Mouse (Mus musculus): ENCODE results near the gene Fancc. TPM values are rescaled to one million over a fixed set of nuclear protein-coding genes. Genes with fewer than 3 reads are reported as not detected.

Fancc gene
- polyA plus RNA-seq, 1 experiment from 2014 or later: 18.1 TPM

DNA sequence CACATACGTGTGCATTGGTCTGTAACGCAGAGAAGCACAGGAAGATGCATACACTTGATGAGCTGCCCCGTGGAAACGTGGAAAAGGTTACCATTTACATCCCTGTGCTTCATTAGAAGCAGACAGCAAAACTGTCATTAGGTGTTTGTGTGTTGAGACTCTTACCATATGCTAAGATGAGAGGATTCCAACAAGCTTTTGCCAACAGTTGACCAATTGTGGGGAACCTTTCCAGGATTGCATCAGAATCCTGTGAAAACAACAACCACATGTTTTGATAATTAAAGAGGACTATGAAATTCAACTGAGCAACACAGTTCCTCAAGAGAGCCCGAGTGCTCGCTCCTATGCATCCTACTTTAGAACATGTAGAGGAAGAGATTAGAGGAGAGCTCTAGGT is 97.0 kb downstream of the Fancc start:
- Histone ChIP-seq H3K9me3 (ENCODE audit: control insufficient read depth, low read length) (no peaks in the 10 kb centered on the region), H3K27ac (replicated peaks; ENCODE audit: low read depth, low read length) (no peak overlapping the region), H3K27me3 (ENCODE audit: control insufficient read depth, insufficient read depth, low read length) (no peaks in the 10 kb centered on the region), H3K36me3 (ENCODE audit: control insufficient read depth, insufficient read depth, low read length) (no peaks in the 10 kb centered on the region), H3K4me2 (ENCODE audit: low read length) (no peak overlapping the region), H3K9ac (replicated peaks; ENCODE audit: low read length) (no peak overlapping the region), H3K4me1 (ENCODE audit: control insufficient read depth, insufficient read depth, low read length) (no peaks in the 10 kb centered on the region), H3K4me3 (replicated peaks; ENCODE audit: low read depth, low read length) (no peak overlapping the region)
- DNase-seq: no peak
- WGBS: 96% methylated on average over 6 of the region's 6 CpGs
- ATAC-seq (ENCODE audit: low FRiP score, low TSS enrichment): no peak

DNA sequence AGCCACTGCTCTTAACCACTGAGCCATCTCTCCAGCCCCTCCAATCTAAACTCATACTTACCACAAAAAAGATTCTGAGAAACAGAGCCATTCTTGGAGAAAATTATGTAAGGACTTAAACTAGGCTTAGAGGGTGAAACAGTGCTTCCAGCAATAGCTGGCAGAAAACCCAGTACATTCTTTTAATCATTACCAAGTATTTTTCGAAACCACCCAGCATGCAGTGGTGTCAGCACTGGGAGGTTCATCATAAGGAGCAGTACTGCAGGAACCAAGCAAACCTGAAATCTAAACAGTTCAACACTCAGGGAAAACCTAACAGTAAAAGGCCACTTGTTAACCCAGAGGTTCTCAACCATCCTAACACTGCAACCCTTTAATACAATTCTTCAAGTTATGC is 99.7 kb downstream of the Fancc start:
- ATAC-seq (ENCODE audit: low FRiP score, low TSS enrichment): no peak
- Histone ChIP-seq H3K9me3 (ENCODE audit: control insufficient read depth, low read length) (no peaks in the 10 kb centered on the region), H3K27me3 (ENCODE audit: control insufficient read depth, insufficient read depth, low read length) (no peaks in the 10 kb centered on the region), H3K4me1 (ENCODE audit: control insufficient read depth, insufficient read depth, low read length) (no peaks in the 10 kb centered on the region), H3K9ac (replicated peaks; ENCODE audit: low read length) (no peak overlapping the region), H3K4me2 (ENCODE audit: low read length) (no peak overlapping the region), H3K4me3 (replicated peaks; ENCODE audit: low read depth, low read length) (no peak overlapping the region), H3K36me3 (ENCODE audit: control insufficient read depth, insufficient read depth, low read length) (no peaks in the 10 kb centered on the region), H3K27ac (replicated peaks; ENCODE audit: low read depth, low read length) (no peak overlapping the region)
- no peak for DNase-seq
- 100% methylated on average over 1 of the region's 1 CpGs for WGBS

DNA sequence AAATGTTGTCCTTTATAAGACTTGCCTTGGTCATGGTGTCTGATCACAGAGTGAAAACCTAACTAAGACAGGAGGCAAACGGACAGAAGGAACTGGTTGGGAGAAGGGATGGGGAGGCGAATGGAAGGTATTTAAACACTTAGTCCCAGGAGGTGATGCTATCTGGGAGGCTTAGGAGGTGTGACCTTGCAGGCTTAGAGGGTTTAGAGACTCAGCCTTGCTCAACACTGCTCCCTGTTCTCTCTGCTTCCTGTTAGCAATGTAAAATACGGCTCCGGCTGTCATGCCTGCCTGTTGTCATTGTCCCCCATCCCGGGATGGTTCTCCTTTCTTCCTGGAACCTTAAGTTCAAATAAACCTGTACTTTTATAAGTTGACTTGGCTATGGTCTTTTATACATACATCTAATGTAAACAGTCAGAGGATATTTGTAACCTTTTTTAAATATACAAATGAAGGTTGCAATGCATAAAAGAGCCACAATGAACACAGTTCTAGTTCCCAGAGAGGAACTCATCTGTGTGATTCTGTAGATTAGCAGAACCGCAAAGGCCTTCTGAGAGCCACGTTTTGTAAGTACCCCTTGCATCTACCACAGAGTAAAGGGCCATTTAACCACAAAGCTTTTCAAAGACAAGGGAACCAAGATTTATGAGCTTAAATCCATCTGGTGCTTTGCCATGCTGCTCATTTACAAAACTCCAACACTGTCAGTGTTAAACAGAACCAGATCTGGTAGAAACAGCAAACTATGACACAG is 102.6 kb downstream of the Fancc start:
- no peak overlapping the region for H3K27ac ChIP-seq (replicated peaks; ENCODE audit: low read depth, low read length)
- H3K9me3 ChIP-seq (ENCODE audit: control insufficient read depth, low read length): no peaks in the 10 kb centered on the region
- no peaks in the 10 kb centered on the region for H3K4me1 ChIP-seq (ENCODE audit: control insufficient read depth, insufficient read depth, low read length)
- no peak overlapping the region for H3K4me3 ChIP-seq (replicated peaks; ENCODE audit: low read depth, low read length)
- 88% methylated on average over 7 of the region's 7 CpGs for WGBS
- ATAC-seq (ENCODE audit: low FRiP score, low TSS enrichment) (no peak), DNase-seq (no peak)
- no peaks in the 10 kb centered on the region for H3K36me3 ChIP-seq (ENCODE audit: control insufficient read depth, insufficient read depth, low read length)
- H3K9ac ChIP-seq (replicated peaks; ENCODE audit: low read length): no peak overlapping the region
- no peak overlapping the region for H3K4me2 ChIP-seq (ENCODE audit: low read length)
- no peaks in the 10 kb centered on the region for H3K27me3 ChIP-seq (ENCODE audit: control insufficient read depth, insufficient read depth, low read length)

DNA sequence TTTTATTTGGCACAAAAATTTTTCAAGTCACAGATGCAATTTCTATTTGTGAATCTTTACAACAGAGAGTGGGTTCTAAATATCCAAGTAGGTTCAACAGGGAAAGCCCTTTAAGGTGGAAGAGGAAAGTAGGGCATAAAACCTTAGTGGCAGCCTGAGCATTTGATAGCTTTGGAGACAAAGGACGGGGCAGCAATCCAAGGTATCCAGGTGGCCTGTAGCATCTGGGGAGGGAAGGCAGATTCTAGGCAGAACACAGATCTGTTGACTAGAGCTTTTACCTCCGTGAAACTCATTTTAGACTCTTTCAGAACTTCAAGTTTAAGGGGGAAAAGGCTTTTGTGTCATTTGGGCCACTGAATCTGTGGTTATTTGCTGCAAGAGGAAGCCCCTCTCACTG is 111.8 kb downstream of the Fancc start:
- 87% methylated on average over 2 of the region's 2 CpGs for WGBS
- no peaks in the 10 kb centered on the region for H3K9me3 ChIP-seq (ENCODE audit: control insufficient read depth, low read length)
- H3K4me1 ChIP-seq (ENCODE audit: control insufficient read depth, insufficient read depth, low read length): no peaks in the 10 kb centered on the region
- no peak overlapping the region for H3K4me2 ChIP-seq (ENCODE audit: low read length)
- H3K27ac ChIP-seq (replicated peaks; ENCODE audit: low read depth, low read length): no peak overlapping the region
- no peaks in the 10 kb centered on the region for H3K27me3 ChIP-seq (ENCODE audit: control insufficient read depth, insufficient read depth, low read length)
- no peaks in the 10 kb centered on the region for H3K36me3 ChIP-seq (ENCODE audit: control insufficient read depth, insufficient read depth, low read length)
- H3K4me3 ChIP-seq (replicated peaks; ENCODE audit: low read depth, low read length): no peak overlapping the region
- no peak overlapping the region for H3K9ac ChIP-seq (replicated peaks; ENCODE audit: low read length)
- DNase-seq (no peak), ATAC-seq (ENCODE audit: low FRiP score, low TSS enrichment) (no peak)

DNA sequence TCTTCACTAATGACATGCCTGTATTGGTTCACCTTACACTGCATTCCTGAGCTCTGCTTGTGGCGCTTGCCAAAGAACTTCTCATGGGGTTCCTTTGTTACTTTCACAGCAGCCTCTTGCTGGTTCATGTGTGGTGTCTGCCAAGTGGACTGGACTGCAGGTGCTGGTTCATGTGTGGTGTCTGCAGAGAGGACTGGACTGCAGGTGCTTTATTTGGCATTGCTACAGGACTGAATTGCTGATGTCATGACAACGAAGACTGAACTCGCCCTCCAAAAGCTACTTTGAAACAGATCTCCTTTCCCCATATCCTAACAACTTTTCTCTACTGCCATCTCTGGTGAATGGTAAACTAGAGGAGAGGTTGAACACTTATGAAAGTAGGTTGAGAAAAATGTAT is 112.3 kb downstream of the Fancc start:
- Histone ChIP-seq H3K9ac (replicated peaks; ENCODE audit: low read length) (no peak overlapping the region), H3K9me3 (ENCODE audit: control insufficient read depth, low read length) (no peaks in the 10 kb centered on the region), H3K36me3 (ENCODE audit: control insufficient read depth, insufficient read depth, low read length) (no peaks in the 10 kb centered on the region), H3K27me3 (ENCODE audit: control insufficient read depth, insufficient read depth, low read length) (no peaks in the 10 kb centered on the region), H3K4me1 (ENCODE audit: control insufficient read depth, insufficient read depth, low read length) (no peaks in the 10 kb centered on the region), H3K27ac (replicated peaks; ENCODE audit: low read depth, low read length) (no peak overlapping the region), H3K4me3 (replicated peaks; ENCODE audit: low read depth, low read length) (no peak overlapping the region), H3K4me2 (ENCODE audit: low read length) (no peak overlapping the region)
- DNase-seq: no peak
- no peak for ATAC-seq (ENCODE audit: low FRiP score, low TSS enrichment)
- 89% methylated on average over 3 of the region's 3 CpGs for WGBS

DNA sequence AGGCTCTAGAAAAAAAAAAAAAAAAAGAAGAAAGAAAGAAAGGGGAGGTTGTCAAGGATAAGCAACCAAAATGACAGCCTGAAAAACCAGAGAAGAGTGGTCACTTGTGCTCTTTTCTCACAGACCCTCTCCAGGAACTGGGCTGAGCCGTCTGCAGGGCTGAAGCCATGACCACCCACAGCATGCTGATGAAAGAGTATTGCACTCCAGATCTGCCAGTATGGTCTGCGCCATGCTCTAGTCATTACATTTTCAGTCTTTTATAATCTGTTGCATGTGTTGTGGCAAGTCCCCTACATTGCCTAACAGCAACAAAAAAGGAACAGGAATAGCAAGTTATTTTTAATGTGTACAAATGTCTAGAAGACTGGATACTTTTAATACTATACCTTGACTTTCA is 114.9 kb downstream of the Fancc start:
- Histone ChIP-seq H3K4me3 (replicated peaks; ENCODE audit: low read depth, low read length) (no peak overlapping the region), H3K27me3 (ENCODE audit: control insufficient read depth, insufficient read depth, low read length) (no peaks in the 10 kb centered on the region), H3K9ac (replicated peaks; ENCODE audit: low read length) (no peak overlapping the region), H3K36me3 (ENCODE audit: control insufficient read depth, insufficient read depth, low read length) (no peaks in the 10 kb centered on the region), H3K4me1 (ENCODE audit: control insufficient read depth, insufficient read depth, low read length) (no peaks in the 10 kb centered on the region), H3K9me3 (ENCODE audit: control insufficient read depth, low read length) (no peaks in the 10 kb centered on the region), H3K4me2 (ENCODE audit: low read length) (no peak overlapping the region), H3K27ac (replicated peaks; ENCODE audit: low read depth, low read length) (no peak overlapping the region)
- DNase-seq (no peak), ATAC-seq (ENCODE audit: low FRiP score, low TSS enrichment) (no peak)
- WGBS: 73% methylated on average over 2 of the region's 2 CpGs

DNA sequence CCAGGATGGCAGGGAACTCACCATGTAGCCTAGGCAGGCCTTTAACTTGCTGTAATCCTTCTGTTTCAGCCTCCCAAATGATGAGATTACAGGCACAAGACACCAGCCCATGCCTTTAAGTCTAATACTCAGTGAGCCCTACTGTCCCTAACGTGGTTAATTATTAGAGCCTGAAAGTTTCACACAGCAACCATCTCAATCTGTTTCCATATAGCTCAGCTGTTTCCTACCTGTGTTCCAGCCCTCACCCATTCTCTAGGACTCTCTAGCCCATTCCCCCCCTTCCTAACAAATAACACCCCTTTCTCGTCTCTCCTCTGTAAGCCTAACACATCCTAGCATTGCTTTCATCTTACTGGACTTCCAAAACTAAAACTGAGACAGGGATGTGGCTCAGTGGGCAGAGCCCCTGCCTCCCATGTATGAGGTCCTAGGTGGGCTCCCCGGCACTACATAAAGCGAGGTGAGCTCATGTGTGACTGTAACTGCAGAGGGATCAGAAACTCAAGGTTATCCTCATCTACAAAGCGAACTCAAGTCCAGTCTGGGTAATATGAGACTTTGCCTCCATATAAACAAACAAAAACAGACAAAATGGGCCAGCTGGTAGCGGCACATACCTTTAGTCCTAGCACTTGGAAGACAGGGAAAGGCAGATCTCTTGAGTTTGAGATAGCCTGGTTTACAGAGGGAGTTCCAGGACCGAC is 123.5 kb downstream of the Fancc start:
- H3K36me3 ChIP-seq (ENCODE audit: control insufficient read depth, insufficient read depth, low read length): no peaks in the 10 kb centered on the region
- ATAC-seq (ENCODE audit: low FRiP score, low TSS enrichment): no peak
- H3K4me3 ChIP-seq (replicated peaks; ENCODE audit: low read depth, low read length): no peak overlapping the region
- no peaks in the 10 kb centered on the region for H3K9me3 ChIP-seq (ENCODE audit: control insufficient read depth, low read length)
- H3K27me3 ChIP-seq (ENCODE audit: control insufficient read depth, insufficient read depth, low read length): no peaks in the 10 kb centered on the region
- no peak for DNase-seq
- no peak overlapping the region for H3K4me2 ChIP-seq (ENCODE audit: low read length)
- 92% methylated on average over 7 of the region's 7 CpGs for WGBS
- H3K4me1 ChIP-seq (ENCODE audit: control insufficient read depth, insufficient read depth, low read length): no peaks in the 10 kb centered on the region
- H3K27ac ChIP-seq (replicated peaks; ENCODE audit: low read depth, low read length): no peak overlapping the region
- no peak overlapping the region for H3K9ac ChIP-seq (replicated peaks; ENCODE audit: low read length)

DNA sequence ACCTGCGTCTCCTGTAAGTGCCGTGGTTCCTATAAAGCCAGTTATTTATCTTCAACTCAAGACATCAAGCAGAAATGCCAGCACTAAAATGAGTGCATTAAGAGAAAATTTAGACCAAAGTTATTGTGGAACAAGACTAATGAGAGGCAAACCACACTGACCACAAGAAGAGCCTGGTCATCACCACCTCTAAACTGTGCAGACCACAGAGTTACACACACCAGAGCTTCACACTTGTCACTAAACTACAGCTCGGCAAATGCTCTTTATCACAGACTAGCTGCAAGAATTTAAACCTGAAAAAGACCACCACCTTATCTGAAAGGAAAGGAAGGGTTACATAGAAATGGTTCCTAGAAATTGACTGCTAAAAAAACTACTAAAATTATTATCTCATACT is 135.3 kb downstream of the Fancc start:
- 92% methylated on average over 3 of the region's 3 CpGs for WGBS
- ATAC-seq (ENCODE audit: low FRiP score, low TSS enrichment): no peak
- DNase-seq: no peak
- Histone ChIP-seq H3K27me3 (ENCODE audit: control insufficient read depth, insufficient read depth, low read length) (no peaks in the 10 kb centered on the region), H3K4me1 (ENCODE audit: control insufficient read depth, insufficient read depth, low read length) (no peaks in the 10 kb centered on the region), H3K36me3 (ENCODE audit: control insufficient read depth, insufficient read depth, low read length) (no peaks in the 10 kb centered on the region; the same call in 1 of the 2 replicates), H3K4me2 (ENCODE audit: low read length) (no peak overlapping the region), H3K9me3 (ENCODE audit: control insufficient read depth, low read length) (no peaks in the 10 kb centered on the region), H3K4me3 (replicated peaks; ENCODE audit: low read depth, low read length) (no peak overlapping the region), H3K9ac (replicated peaks; ENCODE audit: low read length) (no peak overlapping the region), H3K27ac (replicated peaks; ENCODE audit: low read depth, low read length) (no peak overlapping the region)
